Comparison of ENCODE assay signal across 18 mouse cellular contexts in the genomic region with DNA sequence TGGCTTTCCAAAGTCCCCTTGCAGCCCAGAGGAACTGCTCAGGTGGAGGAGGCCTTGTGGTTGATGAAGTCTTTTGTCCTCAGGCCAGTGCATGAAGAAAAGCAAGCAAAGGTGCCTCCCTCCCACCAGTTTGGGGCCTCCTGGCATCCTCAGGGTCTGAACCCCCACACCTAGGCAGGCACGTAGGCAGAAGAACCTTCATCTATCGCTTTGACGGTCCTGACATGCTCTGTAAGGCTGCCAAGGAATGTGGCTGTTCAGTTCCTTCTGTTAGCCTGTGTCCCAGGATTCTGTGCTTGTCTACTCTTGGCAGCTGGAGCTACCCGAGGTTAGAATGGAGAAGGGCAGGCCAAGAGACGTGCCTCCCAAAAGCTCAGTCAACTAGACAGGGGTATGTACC.
A peak's percentile ranks its signal among the peaks of the same experiment; 100 is the strongest.
DNase-seq lines count a peak whose midpoint lies in the region; ATAC-seq lines count a peak whose summit lies in the region.
"Had no signal": no experiment of that assay in that cellular context is flagged by ENCODE, and none has a peak within 500 bp of the region (broad histone marks: within the 10 kb centered on the region; RNA-seq: fewer than 3 reads in every experiment).

No protein-coding gene starts in this region.

- H3K27me3 ChIP-seq in embryonic facial prominence, embryonic 14.5 days (replicated peaks; ENCODE audit: control insufficient read depth, insufficient read depth, low read length), result no peaks in the 10 kb centered on the region
- H3K27me3 ChIP-seq in stomach, embryonic 16.5 days (ENCODE audit: control insufficient read depth, insufficient read depth, low read length), result no peaks in the 10 kb centered on the region
- no peaks in the 10 kb centered on the region for H3K27me3 ChIP-seq in forebrain, embryonic 10.5 days (ENCODE audit: poor library complexity, severe bottlenecking)
- H3K27me3 ChIP-seq: embryonic facial prominence, embryonic 13.5 days; heart, embryonic 15.5 days; intestine, embryonic 15.5 days had no signal

- no peak overlapping the region for H3K27ac ChIP-seq in embryonic facial prominence, embryonic 14.5 days (replicated peaks; ENCODE audit: low read depth, low read length)
- H3K27ac ChIP-seq in stomach, embryonic 16.5 days (ENCODE audit: low read length), result no peak overlapping the region
- no peak overlapping the region for H3K27ac ChIP-seq in forebrain, embryonic 10.5 days
- H3K27ac ChIP-seq: embryonic facial prominence, embryonic 13.5 days; heart, adult 2 months; heart, embryonic 15.5 days; hindbrain, embryonic 14.5 days; intestine, embryonic 15.5 days had no signal

- peak; percentile 47 for ATAC-seq in embryonic facial prominence, embryonic 14.5 days (ENCODE audit: low read depth)
- ATAC-seq in stomach, embryonic 16.5 days (ENCODE audit: insufficient read depth, low FRiP score), result peak; percentile 37
- no peak for ATAC-seq in erythroid progenitor cell, adult 5-6 weeks (replicated peaks; ENCODE audit: low FRiP score, poor library complexity, severe bottlenecking)
- ATAC-seq: forebrain, embryonic 14.5 days; intestine, embryonic 15.5 days had no signal

- H3K9me3 ChIP-seq in embryonic facial prominence, embryonic 14.5 days (ENCODE audit: control insufficient read depth, low read length), result no peaks in the 10 kb centered on the region
- H3K9me3 ChIP-seq in stomach, embryonic 16.5 days (replicated peaks; ENCODE audit: control insufficient read depth, low read length), result no peaks in the 10 kb centered on the region
- H3K9me3 ChIP-seq in forebrain, embryonic 10.5 days, result no peaks in the 10 kb centered on the region
- H3K9me3 ChIP-seq: embryonic facial prominence, embryonic 13.5 days; heart, embryonic 15.5 days; intestine, embryonic 15.5 days had no signal

- no peaks in the 10 kb centered on the region for H3K36me3 ChIP-seq in embryonic facial prominence, embryonic 14.5 days (ENCODE audit: control insufficient read depth, insufficient read depth, low read length)
- no peaks in the 10 kb centered on the region for H3K36me3 ChIP-seq in stomach, embryonic 16.5 days (ENCODE audit: control insufficient read depth, insufficient read depth, low read length)
- no peaks in the 10 kb centered on the region for H3K36me3 ChIP-seq in forebrain, embryonic 10.5 days (replicated peaks)
- H3K36me3 ChIP-seq: embryonic facial prominence, embryonic 13.5 days; heart, embryonic 15.5 days; intestine, embryonic 15.5 days had no signal

- no peaks in the 10 kb centered on the region for H3K4me1 ChIP-seq in embryonic facial prominence, embryonic 14.5 days (ENCODE audit: control insufficient read depth, insufficient read depth, low read length)
- no peaks in the 10 kb centered on the region for H3K4me1 ChIP-seq in stomach, embryonic 16.5 days (ENCODE audit: control insufficient read depth, insufficient read depth, low read length)
- peaks cover 10% of the 10 kb centered on the region for H3K4me1 ChIP-seq in forebrain, embryonic 10.5 days
- H3K4me1 ChIP-seq: heart, embryonic 15.5 days; intestine, embryonic 15.5 days had no signal

- H3K9ac ChIP-seq in embryonic facial prominence, embryonic 14.5 days (ENCODE audit: low read depth, low read length), result no peak overlapping the region
- no peak overlapping the region for H3K9ac ChIP-seq in stomach, embryonic 16.5 days (ENCODE audit: low read length)
- H3K9ac ChIP-seq: embryonic facial prominence, embryonic 13.5 days; heart, embryonic 15.5 days; hindbrain, embryonic 14.5 days; intestine, embryonic 15.5 days had no signal

- 72% methylated on average over 5 of the region's 5 CpGs for WGBS in embryonic facial prominence, embryonic 14.5 days
- WGBS in stomach, embryonic 16.5 days, result 57% methylated on average over 5 of the region's 5 CpGs
- 89% methylated on average over 5 of the region's 5 CpGs for WGBS in forebrain, embryonic 10.5 days

- H3K4me3 ChIP-seq in embryonic facial prominence, embryonic 14.5 days (ENCODE audit: low read depth, low read length), result no peak overlapping the region
- H3K4me3 ChIP-seq in stomach, embryonic 16.5 days (replicated peaks; ENCODE audit: low read length), result no peak overlapping the region
- H3K4me3 ChIP-seq in forebrain, embryonic 10.5 days, result no peak overlapping the region
- H3K4me3 ChIP-seq: embryonic facial prominence, embryonic 13.5 days; heart, adult 2 months; heart, embryonic 15.5 days; intestine, embryonic 15.5 days had no signal

- peak; percentile 6 for DNase-seq in ovary, postnatal 36 days (ENCODE audit: low spot score)
- DNase-seq in ovary, postnatal 10 days (ENCODE audit: low spot score), result no peak
- DNase-seq in embryonic facial prominence, embryonic 14.5 days (ENCODE audit: low spot score), result peak; percentile 67
- no peak for DNase-seq in forebrain, embryonic 10.5 days (ENCODE audit: extremely low spot score, low spot score)
- DNase-seq: adrenal gland, adult 8-10 months; adrenal gland, postnatal 36 days; cerebellum, adult 11 months; cerebellum, adult 8-10 months; heart, adult 2 months; heart, postnatal 14 days had no signal

- H3K4me2 ChIP-seq in embryonic facial prominence, embryonic 14.5 days (ENCODE audit: low read depth, low read length), result no peak overlapping the region
- H3K4me2 ChIP-seq in stomach, embryonic 16.5 days (ENCODE audit: low read depth, low read length), result no peak overlapping the region
- H3K4me2 ChIP-seq: embryonic facial prominence, embryonic 13.5 days; heart, embryonic 11.5 days; heart, embryonic 15.5 days; hindbrain, embryonic 14.5 days; intestine, embryonic 15.5 days had no signal

Comparison
In these comparisons a context has a peak if more than half of its experiments do, and no peak if none do; other contexts are left out.
1. DNase-seq: peak in ovary, postnatal 36 days (single experiment) and embryonic facial prominence, embryonic 14.5 days (single experiment); none in ovary, postnatal 10 days (single experiment) and forebrain, embryonic 10.5 days (single experiment).